Mouse (Mus musculus) lung, postnatal 0 days (tissue): ENCODE measurements around the gene Fkbp11. TPM values are rescaled to one million over a fixed set of nuclear protein-coding genes. Genes with fewer than 3 reads are reported as not detected.

Experiments used
- ATAC-seq: fragments of 200-750 bp; cut with Nextera tagmentation; 2 replicates; pipeline ENCODE4 v1.8.0; 2017; ENCODE audit warnings: moderate library complexity
- DNase-seq: peaks from one replicate; pipeline ENCODE4 v3.0.0-alpha.2; 2016; ENCODE audit warnings: low spot score
- H3K27ac ChIP-seq: fragments of 300-500 bp; sonication (generic); 2 replicates; pipeline ENCODE4 v1.5.1; 2014; ENCODE audit warnings: antibody characterized with exemption, mild to moderate bottlenecking, low read length, mixed read lengths
- H3K27me3 ChIP-seq: fragments of 300-500 bp; sonication (generic); replicated peaks from 2 replicates; pipeline ENCODE4 v1.6.1; 2014; ENCODE audit warnings: low read length, mixed read lengths; ENCODE audit not compliant: insufficient read depth
- H3K36me3 ChIP-seq: fragments of 300-500 bp; sonication (generic); 2 replicates; pipeline ENCODE4 v1.6.1; 2014; ENCODE audit warnings: low read length, mixed read lengths; ENCODE audit not compliant: insufficient read depth
- H3K4me1 ChIP-seq: fragments of 300-500 bp; sonication (generic); 2 replicates; pipeline ENCODE4 v1.6.1; 2014; ENCODE audit warnings: antibody characterized with exemption, low read depth, low read length, mixed read lengths; ENCODE audit not compliant: insufficient read depth
- H3K4me2 ChIP-seq: fragments of 300-500 bp; sonication (generic); replicated peaks from 2 replicates; pipeline ENCODE4 v1.6.1; 2014; ENCODE audit warnings: low read depth, mild to moderate bottlenecking, low read length, moderate library complexity, mixed read lengths
- H3K4me3 ChIP-seq: fragments of 300-500 bp; sonication (generic); 2 replicates; pipeline ENCODE4 v1.5.1; 2014; ENCODE audit warnings: low read depth, low read length
- H3K9ac ChIP-seq: fragments of 300-500 bp; sonication (generic); replicated peaks from 2 replicates; pipeline ENCODE4 v1.6.1; 2014; ENCODE audit warnings: low read depth, mild to moderate bottlenecking
- H3K9me3 ChIP-seq: fragments of 300-500 bp; sonication (generic); 2 replicates; pipeline ENCODE4 v1.6.1; 2016; ENCODE audit warnings: low read length, mixed read lengths
- CTCF ChIP-seq: IDR thresholded peaks from 2 replicates; pipeline ENCODE4 v1.5.1; 2016; ENCODE audit warnings: antibody characterized with exemption, mild to moderate bottlenecking
- EP300 ChIP-seq: IDR thresholded peaks from 2 replicates; pipeline ENCODE4 v1.6.1; 2016; ENCODE audit warnings: antibody characterized with exemption, mild to moderate bottlenecking, control low read depth
- WGBS: fragments of 180-500 bp; shearing (Covaris S2); extraction: QIAGEN DNeasy Blood & Tissue Kit; methylation state at CpG from one replicate; pipeline ENCODE4 v1.1.7; 2014; 5-methylcytosine and 5-hydroxymethylcytosine counted together
- polyA plus RNA-seq: library from polyadenylated mRNA; unstranded; fragments of >200 nt; fragmentation: Nextera tagmentation; extraction: Ambion mirVana; gene quantifications from 2 replicates; pipeline ENCODE4 v1.2.1, GENCODE M21; 2015

The Fkbp11 gene
- polyA plus RNA-seq: 45.2 and 45.5 TPM in 2 replicates

GRCm38 (mm10) chr15:98727443-98728321 lies at the start of gene Fkbp11:
Gene Fkbp11 (minus strand): TSS chr15:98728198.
- Histone ChIP-seq H3K36me3 (no peaks in the 10 kb centered on the region), H3K27ac (no peak within 1 kb of the TSS), H3K9me3 (no peaks in the 10 kb centered on the region), H3K9ac (peak within 1 kb of the TSS; percentile 57), H3K4me2 (peak within 1 kb of the TSS; percentile 96), H3K4me1 (peaks cover 12% of the 10 kb centered on the region), H3K4me3 (peak within 1 kb of the TSS; percentile 59), H3K27me3 (no peaks in the 10 kb centered on the region)
- DNase-seq (peak; percentile 87), ATAC-seq (peak; percentile 85)
- TF ChIP-seq EP300 (no peak), CTCF (no peak)
- 1% methylated on average over 34 of the region's 39 CpGs for WGBS

DNA sequence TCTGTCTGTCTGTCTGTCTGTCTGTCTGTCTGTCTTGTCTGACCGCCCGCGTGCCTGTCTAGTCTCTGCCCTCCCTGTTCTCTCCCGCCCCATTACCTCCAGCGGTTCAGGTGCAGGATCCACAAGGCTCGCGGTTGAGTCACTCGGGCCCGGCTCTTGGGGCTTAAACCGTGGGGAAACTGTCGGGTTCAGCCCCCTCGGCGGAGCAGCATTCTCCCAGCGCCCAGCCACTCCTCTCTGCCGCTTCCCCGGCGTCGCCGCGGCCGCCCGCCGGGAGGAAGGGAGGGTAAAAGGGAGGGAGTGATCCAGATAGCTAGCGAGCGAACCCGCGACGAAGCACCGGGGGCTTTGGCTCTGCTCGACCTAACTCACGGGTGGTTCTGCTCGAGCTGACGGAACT lies 49.8 kb upstream of the Fkbp11 start, which contains the start of gene Wnt10b:
Wnt10b (minus strand) TSS at position 389 of the 400 bp plus-strand sequence.
- WGBS: 1% methylated on average over 31 of the region's 33 CpGs
- Histone ChIP-seq H3K9me3 (no peaks in the 10 kb centered on the region), H3K9ac (no peak within 1 kb of the TSS), H3K4me1 (peaks cover 6% of the 10 kb centered on the region; the same call in 1 of the 2 replicates), H3K27me3 (peaks cover 75% of the 10 kb centered on the region), H3K4me2 (peak within 1 kb of the TSS; percentile 46), H3K4me3 (peak within 1 kb of the TSS; percentile 23), H3K27ac (no peak within 1 kb of the TSS), H3K36me3 (no peaks in the 10 kb centered on the region)
- peak; percentile 35 for DNase-seq
- no peak for ATAC-seq
- TF ChIP-seq EP300 (no peak), CTCF (no peak)

DNA sequence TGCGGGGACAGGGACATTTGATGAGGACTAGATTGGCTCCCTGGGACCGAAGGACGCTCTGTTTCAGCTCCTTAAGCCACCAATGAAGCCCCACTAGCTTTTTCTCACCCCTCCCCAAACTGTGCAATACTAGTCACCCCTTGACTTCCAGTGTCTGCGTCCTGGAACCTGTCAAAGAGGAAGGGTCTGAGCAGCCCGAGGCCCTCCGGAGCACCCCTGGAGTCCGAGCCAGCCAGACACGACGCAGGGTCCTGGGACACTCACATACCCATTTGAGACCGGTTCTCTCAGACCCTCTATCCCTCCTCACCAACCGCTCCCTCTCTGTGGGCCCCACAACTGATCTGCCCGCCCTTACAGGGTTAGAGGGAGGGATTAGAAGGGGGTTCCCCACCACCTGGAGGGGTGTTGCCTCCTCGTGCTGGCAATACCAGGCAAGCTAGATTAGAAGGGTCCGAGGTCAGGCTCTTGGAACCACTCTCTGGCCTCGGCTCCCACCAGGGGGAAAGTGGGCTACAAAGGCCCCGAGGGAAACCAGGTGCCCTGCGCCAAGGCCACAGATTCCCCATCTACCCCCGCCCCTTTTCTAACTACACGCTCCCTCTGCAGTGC lies 49.1 kb upstream of the Fkbp11 start:
- Histone ChIP-seq H3K27me3 (peaks cover 79% of the 10 kb centered on the region), H3K9me3 (no peaks in the 10 kb centered on the region), H3K4me3 (no peak overlapping the region), H3K4me1 (peaks cover 12% of the 10 kb centered on the region; the same call in 1 of the 2 replicates), H3K9ac (no peak overlapping the region), H3K36me3 (no peaks in the 10 kb centered on the region), H3K4me2 (no peak overlapping the region), H3K27ac (no peak overlapping the region)
- DNase-seq (no peak), ATAC-seq (no peak)
- no peak for TF ChIP-seq EP300
- TF ChIP-seq CTCF: no peak
- 5% methylated on average over 16 of the region's 19 CpGs for WGBS

GRCm38 (mm10) chr15:98776280-98777004 lies 48.4 kb upstream of the Fkbp11 start:
- no peaks in the 10 kb centered on the region for H3K9me3 ChIP-seq
- H3K36me3 ChIP-seq: no peaks in the 10 kb centered on the region
- H3K4me1 ChIP-seq: peaks cover 12% of the 10 kb centered on the region; the same call in 1 of the 2 replicates
- TF ChIP-seq CTCF (peak; percentile 59), EP300 (no peak)
- ATAC-seq: peak; percentile 58
- H3K4me3 ChIP-seq: 0 out of 2 replicates have a peak overlapping the region, but pooled peaks have one; percentile 8
- WGBS: 3% methylated on average over 56 of the region's 62 CpGs
- peak; percentile 33 for DNase-seq
- no peak overlapping the region for H3K27ac ChIP-seq
- 0 out of 2 replicates have a peak overlapping the region, but pooled peaks have one; percentile 27 for H3K4me2 ChIP-seq
- no peak overlapping the region for H3K9ac ChIP-seq
- H3K27me3 ChIP-seq: peaks cover 78% of the 10 kb centered on the region

GRCm38 (mm10) chr15:98775533-98775932 lies 47.5 kb upstream of the Fkbp11 start:
- TF ChIP-seq EP300 (no peak), CTCF (no peak)
- Histone ChIP-seq H3K27me3 (peaks cover 76% of the 10 kb centered on the region), H3K4me3 (no peak overlapping the region), H3K4me2 (no peak overlapping the region), H3K9me3 (no peaks in the 10 kb centered on the region), H3K36me3 (no peaks in the 10 kb centered on the region), H3K9ac (no peak overlapping the region), H3K4me1 (peaks cover 12% of the 10 kb centered on the region; the same call in 1 of the 2 replicates), H3K27ac (no peak overlapping the region)
- WGBS: 4% methylated on average over 5 of the region's 5 CpGs
- DNase-seq (no peak), ATAC-seq (no peak)
